Mouse (Mus musculus) intestine, embryonic 15.5 days (tissue): ENCODE data around the gene Hoxd8. TPM values are rescaled to one million over a fixed set of nuclear protein-coding genes. Genes with fewer than 3 reads are reported as not detected.

Experiments
- ATAC-seq: fragments of 200-750 bp; cut with Nextera tagmentation; 2 replicates; pipeline ENCODE4 v1.8.0; 2017; ENCODE audit warnings: moderate TSS enrichment, moderate library complexity
- H3K27ac ChIP-seq: fragments of 300-500 bp; sonication (generic); 2 replicates; pipeline ENCODE4 v1.5.1; 2015; ENCODE audit warnings: mild to moderate bottlenecking, inconsistent platforms
- H3K27me3 ChIP-seq: fragments of 300-500 bp; sonication (generic); replicated peaks from 2 replicates; pipeline ENCODE4 v1.6.1; 2015; ENCODE audit warnings: inconsistent platforms
- H3K36me3 ChIP-seq: fragments of 300-500 bp; sonication (generic); 2 replicates; pipeline ENCODE4 v1.6.1; 2015; ENCODE audit warnings: inconsistent platforms
- H3K4me1 ChIP-seq: fragments of 300-500 bp; sonication (generic); replicated peaks from 2 replicates; pipeline ENCODE4 v1.6.1; 2015; ENCODE audit warnings: inconsistent platforms
- H3K4me2 ChIP-seq: fragments of 300-500 bp; sonication (generic); replicated peaks from 2 replicates; pipeline ENCODE4 v1.6.1; 2015; ENCODE audit warnings: mild to moderate bottlenecking, inconsistent platforms
- H3K4me3 ChIP-seq: fragments of 300-500 bp; sonication (generic); replicated peaks from 2 replicates; pipeline ENCODE4 v1.5.1; 2015; ENCODE audit warnings: inconsistent platforms
- H3K9ac ChIP-seq: fragments of 300-500 bp; sonication (generic); 2 replicates; pipeline ENCODE4 v1.6.1; 2015; ENCODE audit warnings: inconsistent platforms
- H3K9me3 ChIP-seq: fragments of 300-500 bp; sonication (generic); 2 replicates; pipeline ENCODE4 v1.6.1; 2016; ENCODE audit warnings: inconsistent platforms
- WGBS: fragments of 180-500 bp; shearing (Covaris S2); methylation state at CpG from one replicate; pipeline ENCODE4 v1.1.7; 2015; 5-methylcytosine and 5-hydroxymethylcytosine counted together
- polyA plus RNA-seq: library from polyadenylated mRNA; unstranded; fragments of >200 nt; fragmentation: Nextera tagmentation; extraction: Ambion mirVana; gene quantifications from 2 replicates; pipeline ENCODE4 v1.2.1, GENCODE M21; 2015

Hoxd8 gene
- polyA plus RNA-seq, 1 experiment from 2014 or later, result 5.1 TPM

- peaks cover 16% of the 10 kb centered on the region for H3K4me1 ChIP-seq
- no peak overlapping the region for H3K4me3 ChIP-seq
- H3K36me3 ChIP-seq, result no peaks in the 10 kb centered on the region
- H3K9ac ChIP-seq, result no peak overlapping the region
- H3K4me2 ChIP-seq, result peak overlapping the region; percentile 24; the same call in 1 of the 2 replicates
- peaks cover 53% of the 10 kb centered on the region for H3K27me3 ChIP-seq
- H3K9me3 ChIP-seq, result no peaks in the 10 kb centered on the region
- ATAC-seq, result peak; percentile 26; the same call in 1 of the 2 replicates
- WGBS, result 10% methylated on average over 6 of the region's 6 CpGs
- no peak overlapping the region for H3K27ac ChIP-seq
Measured at GRCm38 (mm10) chr2:74721882-74722281, 17.5 kb downstream of the Hoxd8 start.

- H3K4me1 ChIP-seq, result peaks cover 22% of the 10 kb centered on the region
- no peak for ATAC-seq
Measured at GRCm38 (mm10) chr2:74722949-74723348, 18.5 kb downstream of the Hoxd8 start.

GRCm38 (mm10) chr2:74724244-74725015 is 20.0 kb downstream of the Hoxd8 start:
- H3K4me2 ChIP-seq, result 0 out of 2 replicates have a peak overlapping the region, but pooled peaks have one; percentile 23
- ATAC-seq, result peak; percentile 43
- 53% methylated on average over 7 of the region's 7 CpGs for WGBS
- peaks cover 22% of the 10 kb centered on the region for H3K4me1 ChIP-seq
- H3K4me3 ChIP-seq, result no peak overlapping the region
- H3K27ac ChIP-seq, result no peak overlapping the region
- H3K9me3 ChIP-seq, result no peaks in the 10 kb centered on the region
- peaks cover 69% of the 10 kb centered on the region for H3K27me3 ChIP-seq
- no peaks in the 10 kb centered on the region for H3K36me3 ChIP-seq
- H3K9ac ChIP-seq, result no peak overlapping the region

More at GRCm38 (mm10) chr2:74722949-74723348, 18.5 kb downstream of the Hoxd8 start:
- H3K36me3 ChIP-seq, result no peaks in the 10 kb centered on the region
- H3K4me2 ChIP-seq, result peak overlapping the region; percentile 33
- no peak overlapping the region for H3K4me3 ChIP-seq
- WGBS, result 48% methylated on average over 8 of the region's 8 CpGs
- H3K9me3 ChIP-seq, result no peaks in the 10 kb centered on the region
- peaks cover 64% of the 10 kb centered on the region for H3K27me3 ChIP-seq
- H3K27ac ChIP-seq, result no peak overlapping the region
- no peak overlapping the region for H3K9ac ChIP-seq

GRCm38 (mm10) chr2:74725171-74725570 is 20.8 kb downstream of the Hoxd8 start:
- Histone ChIP-seq H3K4me2 (no peak overlapping the region), H3K27me3 (peaks cover 65% of the 10 kb centered on the region), H3K27ac (no peak overlapping the region), H3K9ac (no peak overlapping the region), H3K36me3 (no peaks in the 10 kb centered on the region), H3K9me3 (no peaks in the 10 kb centered on the region), H3K4me1 (peaks cover 22% of the 10 kb centered on the region), H3K4me3 (no peak overlapping the region)
- no peak for ATAC-seq
- WGBS, result 41% methylated on average over 17 of the region's 17 CpGs

GRCm38 (mm10) chr2:74726551-74726950 is 22.1 kb downstream of the Hoxd8 start, which contains the start of gene Gm28230:
TSS of gene Gm28230 (plus strand) at chr2:74726728.
- peaks cover 73% of the 10 kb centered on the region for H3K27me3 ChIP-seq
- peaks cover 22% of the 10 kb centered on the region for H3K4me1 ChIP-seq
- ATAC-seq, result no peak
- peak within 1 kb of the TSS; percentile 40; the same call in 1 of the 2 replicates for H3K27ac ChIP-seq
- WGBS, result 50% methylated on average over 5 of the region's 5 CpGs
- no peaks in the 10 kb centered on the region for H3K36me3 ChIP-seq
- peak within 1 kb of the TSS; percentile 50 for H3K4me2 ChIP-seq
- H3K4me3 ChIP-seq, result peak within 1 kb of the TSS; percentile 32
- peak within 1 kb of the TSS; percentile 37 for H3K9ac ChIP-seq
- no peaks in the 10 kb centered on the region for H3K9me3 ChIP-seq

- H3K27ac ChIP-seq, result peak overlapping the region; percentile 40; the same call in 1 of the 2 replicates
- H3K4me1 ChIP-seq, result peaks cover 19% of the 10 kb centered on the region
- H3K9ac ChIP-seq, result peak overlapping the region; percentile 37
- H3K4me2 ChIP-seq, result peak overlapping the region; percentile 50
- H3K27me3 ChIP-seq, result peaks cover 78% of the 10 kb centered on the region
- WGBS, result 17% methylated on average over 43 of the region's 43 CpGs
- peak; percentile 22; the same call in 1 of the 2 replicates for ATAC-seq
- no peaks in the 10 kb centered on the region for H3K36me3 ChIP-seq
- peak overlapping the region; percentile 32 for H3K4me3 ChIP-seq
- no peaks in the 10 kb centered on the region for H3K9me3 ChIP-seq
Measured at GRCm38 (mm10) chr2:74726973-74727639, 22.7 kb downstream of the Hoxd8 start.

- peak; percentile 2; the same call in 1 of the 2 replicates for ATAC-seq
- peak overlapping the region; percentile 37 for H3K9ac ChIP-seq
- H3K4me1 ChIP-seq, result peaks cover 17% of the 10 kb centered on the region
- no peaks in the 10 kb centered on the region for H3K9me3 ChIP-seq
- peak overlapping the region; percentile 40; the same call in 1 of the 2 replicates for H3K27ac ChIP-seq
- H3K36me3 ChIP-seq, result no peaks in the 10 kb centered on the region
- H3K27me3 ChIP-seq, result peaks cover 81% of the 10 kb centered on the region
- 25% methylated on average over 25 of the region's 25 CpGs for WGBS
- peak overlapping the region; percentile 32 for H3K4me3 ChIP-seq
- H3K4me2 ChIP-seq, result peak overlapping the region; percentile 50
Measured at GRCm38 (mm10) chr2:74727640-74728302, 23.4 kb downstream of the Hoxd8 start.

GRCm38 (mm10) chr2:74728303-74728680 is 23.9 kb downstream of the Hoxd8 start:
- Histone ChIP-seq H3K4me3 (peak overlapping the region; percentile 32), H3K4me2 (0 out of 2 replicates have a peak overlapping the region, but pooled peaks have one; percentile 50), H3K27me3 (peaks cover 76% of the 10 kb centered on the region), H3K9ac (no peak overlapping the region), H3K4me1 (peaks cover 14% of the 10 kb centered on the region), H3K9me3 (no peaks in the 10 kb centered on the region), H3K36me3 (no peaks in the 10 kb centered on the region), H3K27ac (no peak overlapping the region)
- WGBS, result 52% methylated on average over 13 of the region's 13 CpGs
- no peak for ATAC-seq

GRCm38 (mm10) chr2:74730331-74730730 is 25.9 kb downstream of the Hoxd8 start:
- H3K4me1 ChIP-seq, result peaks cover 8% of the 10 kb centered on the region; the same call in 1 of the 2 replicates
- no peak overlapping the region for H3K4me2 ChIP-seq
- H3K27ac ChIP-seq, result no peak overlapping the region
- H3K4me3 ChIP-seq, result no peak overlapping the region
- no peak overlapping the region for H3K9ac ChIP-seq
- ATAC-seq, result no peak
- WGBS, result 48% methylated on average over 8 of the region's 8 CpGs
- no peaks in the 10 kb centered on the region for H3K9me3 ChIP-seq
- H3K36me3 ChIP-seq, result no peaks in the 10 kb centered on the region
- peaks cover 68% of the 10 kb centered on the region for H3K27me3 ChIP-seq

- Histone ChIP-seq H3K9me3 (no peaks in the 10 kb centered on the region), H3K9ac (no peak overlapping the region), H3K4me3 (no peak overlapping the region), H3K27me3 (peaks cover 70% of the 10 kb centered on the region), H3K27ac (no peak overlapping the region), H3K4me1 (peaks cover 8% of the 10 kb centered on the region; the same call in 1 of the 2 replicates), H3K4me2 (no peak overlapping the region), H3K36me3 (no peaks in the 10 kb centered on the region)
- ATAC-seq, result no peak
Measured at GRCm38 (mm10) chr2:74731055-74731454, 26.6 kb downstream of the Hoxd8 start.

- Histone ChIP-seq H3K36me3 (no peaks in the 10 kb centered on the region), H3K27ac (no peak overlapping the region), H3K27me3 (peaks cover 70% of the 10 kb centered on the region), H3K4me3 (peak overlapping the region; percentile 31; the same call in 1 of the 2 replicates), H3K4me1 (peaks cover 8% of the 10 kb centered on the region; the same call in 1 of the 2 replicates), H3K4me2 (peak overlapping the region; percentile 60), H3K9ac (no peak overlapping the region), H3K9me3 (no peaks in the 10 kb centered on the region)
- WGBS, result 34% methylated on average over 9 of the region's 9 CpGs
- no peak for ATAC-seq
Measured at GRCm38 (mm10) chr2:74731799-74732512, 27.5 kb downstream of the Hoxd8 start.
